ENCODE assay signal across 12 mouse cellular contexts in the genomic region with DNA sequence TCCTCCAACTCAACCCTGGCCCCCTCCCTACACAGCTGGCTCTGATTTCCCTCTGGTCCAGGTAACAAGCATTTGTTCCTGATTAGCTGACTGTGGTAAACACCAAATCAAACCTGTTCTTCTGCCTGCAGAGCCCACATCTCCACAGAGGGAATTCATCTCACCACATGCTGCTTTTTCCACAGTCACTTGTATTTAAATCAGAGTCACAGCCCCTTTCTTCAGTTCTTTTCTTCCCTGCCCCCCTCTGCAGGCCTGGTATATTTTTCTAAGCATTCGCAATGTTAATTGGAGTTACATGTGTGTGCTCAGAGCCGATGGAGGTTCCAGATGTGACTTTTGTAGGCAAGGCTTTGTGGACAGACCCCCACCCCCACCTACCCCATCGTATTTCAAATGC.
DNase-seq lines count a peak whose midpoint lies in the region; ATAC-seq and TF ChIP-seq lines count a peak whose summit lies in the region.
"Had no signal": no experiment of that assay in that cellular context is flagged by ENCODE, and none has a peak within 500 bp of the region (broad histone marks: within the 10 kb centered on the region; RNA-seq: fewer than 3 reads in every experiment).

No protein-coding gene starts in this region.

- no peaks in the 10 kb centered on the region for H3K27me3 ChIP-seq in forebrain, embryonic 15.5 days
- no peaks in the 10 kb centered on the region for H3K27me3 ChIP-seq in limb, embryonic 12.5 days
- H3K27me3 ChIP-seq in neural tube, embryonic 11.5 days (ENCODE audit: control insufficient read depth, insufficient read depth, low read length), result no peaks in the 10 kb centered on the region
- H3K27me3 ChIP-seq in thymus, adult 2 months (ENCODE audit: control insufficient read depth, insufficient read depth, low read length), result no peaks in the 10 kb centered on the region

- no peaks in the 10 kb centered on the region for H3K9me3 ChIP-seq in forebrain, embryonic 15.5 days
- no peaks in the 10 kb centered on the region for H3K9me3 ChIP-seq in limb, embryonic 12.5 days
- no peaks in the 10 kb centered on the region for H3K9me3 ChIP-seq in neural tube, embryonic 11.5 days (ENCODE audit: control insufficient read depth, low read length)

- no peak overlapping the region for H3K4me3 ChIP-seq in forebrain, embryonic 15.5 days
- H3K4me3 ChIP-seq in limb, embryonic 12.5 days (replicated peaks), result no peak overlapping the region
- no peak overlapping the region for H3K4me3 ChIP-seq in neural tube, embryonic 11.5 days (ENCODE audit: low read depth, low read length)
- H3K4me3 ChIP-seq in thymus, adult 2 months (ENCODE audit: control insufficient read depth, insufficient read depth, low read length), result no peak overlapping the region

- peaks cover 41% of the 10 kb centered on the region for H3K4me1 ChIP-seq in forebrain, embryonic 15.5 days
- peaks cover 37% of the 10 kb centered on the region for H3K4me1 ChIP-seq in limb, embryonic 12.5 days (replicated peaks)
- peaks cover 17% of the 10 kb centered on the region for H3K4me1 ChIP-seq in neural tube, embryonic 11.5 days (ENCODE audit: control insufficient read depth, insufficient read depth, low read length)
- H3K4me1 ChIP-seq in thymus, adult 2 months (replicated peaks; ENCODE audit: control insufficient read depth, insufficient read depth, low read length), result no peaks in the 10 kb centered on the region

- peak; percentile 44 for DNase-seq in embryo, embryonic 9.5 days (ENCODE audit: extremely low spot score)
- DNase-seq in neural tube, embryonic 11.5 days (ENCODE audit: low spot score), result peak; percentile 26
- DNase-seq in right cerebral cortex, postnatal 36 days (ENCODE audit: low spot score in 2 of 2), result no peak
- DNase-seq in left cerebral cortex, adult 11 months (ENCODE audit: low spot score), result no peak
- DNase-seq in frontal cortex, adult 2 months (ENCODE audit: extremely low spot score in 1 of 2, low spot score in 1 of 2), result no peak
- no peak for DNase-seq in thymus, adult 2 months
- DNase-seq: adrenal gland, adult 8-10 months; gastrocnemius, postnatal 36 days; kidney, adult 2 months; lung, postnatal 4 days had no signal

- H3K27ac ChIP-seq in forebrain, embryonic 15.5 days (replicated peaks), result peak overlapping the region; percentile 93
- H3K27ac ChIP-seq in limb, embryonic 12.5 days, result peak overlapping the region; percentile 81
- peak overlapping the region; percentile 58; the same call in 1 of the 2 replicates for H3K27ac ChIP-seq in neural tube, embryonic 11.5 days (ENCODE audit: low read depth, low read length)
- H3K27ac ChIP-seq in thymus, adult 2 months (ENCODE audit: control insufficient read depth, insufficient read depth, low read length), result no peak overlapping the region

- TF ChIP-seq CTCF in thymus, adult 2 months (IDR thresholded peaks at IDR 0.05; ENCODE audit: borderline replicate concordance, control insufficient read depth, extremely low read depth, insufficient read depth, low read length, poor library complexity), result no peak

- no peak overlapping the region for H3K4me2 ChIP-seq in forebrain, embryonic 15.5 days (replicated peaks)
- H3K4me2 ChIP-seq in limb, embryonic 12.5 days, result no peak overlapping the region
- H3K4me2 ChIP-seq in neural tube, embryonic 11.5 days (ENCODE audit: low read depth), result no peak overlapping the region

- no peak for ATAC-seq in forebrain, embryonic 15.5 days (replicated peaks)
- ATAC-seq in limb, embryonic 12.5 days (ENCODE audit: insufficient number of reproducible peaks, insufficient read depth, low FRiP score, low TSS enrichment, low read depth), result peak; percentile 81
- ATAC-seq in neural tube, embryonic 11.5 days (ENCODE audit: insufficient read depth, low FRiP score, low TSS enrichment), result no peak

- H3K9ac ChIP-seq in forebrain, embryonic 15.5 days (replicated peaks), result no peak overlapping the region
- H3K9ac ChIP-seq in limb, embryonic 12.5 days (replicated peaks), result no peak overlapping the region
- no peak overlapping the region for H3K9ac ChIP-seq in neural tube, embryonic 11.5 days (ENCODE audit: low read length)

- no peaks in the 10 kb centered on the region for H3K36me3 ChIP-seq in forebrain, embryonic 15.5 days
- H3K36me3 ChIP-seq in limb, embryonic 12.5 days, result no peaks in the 10 kb centered on the region
- H3K36me3 ChIP-seq in neural tube, embryonic 11.5 days (ENCODE audit: control insufficient read depth, insufficient read depth, low read length), result no peaks in the 10 kb centered on the region
- H3K36me3 ChIP-seq in thymus, adult 2 months (ENCODE audit: control insufficient read depth, insufficient read depth, low read length), result no peaks in the 10 kb centered on the region

- TF ChIP-seq POLR2A in thymus, adult 2 months (IDR thresholded peaks at IDR 0.05; ENCODE audit: control insufficient read depth, extremely low read depth, insufficient read depth, low read length, poor library complexity), result no peak

- WGBS in forebrain, embryonic 15.5 days, result 5% methylated on average over 3 of the region's 3 CpGs
- 6% methylated on average over 3 of the region's 3 CpGs for WGBS in limb, embryonic 12.5 days
- 24% methylated on average over 3 of the region's 3 CpGs for WGBS in neural tube, embryonic 11.5 days
- 80% methylated on average over 3 of the region's 3 CpGs for WGBS in thymus, adult 2 months

Comparison
In these comparisons a context has a peak if more than half of its experiments do, and no peak if none do; other contexts are left out.
1. DNase-seq: peak in embryo, embryonic 9.5 days (single experiment) and neural tube, embryonic 11.5 days (single experiment); none in right cerebral cortex, postnatal 36 days (0 of 2), left cerebral cortex, adult 11 months (single experiment), frontal cortex, adult 2 months (0 of 2) and thymus, adult 2 months (single experiment).